Mouse (Mus musculus): Measurements from ENCODE around the gene Il1b. TPM values are rescaled to one million over a fixed set of nuclear protein-coding genes. Genes with fewer than 3 reads are reported as not detected.

Il1b gene
- polyA plus RNA-seq, 1 experiment from 2014 or later, result 0.35 TPM

GRCm38 (mm10) chr2:129330024-129330423, 40.9 kb downstream of the Il1b start:
- no peaks in the 10 kb centered on the region for H3K36me3 ChIP-seq (ENCODE audit: control insufficient read depth, insufficient read depth)
- WGBS, result 52% methylated on average over 7 of the region's 7 CpGs
- H3K4me1 ChIP-seq (replicated peaks; ENCODE audit: control insufficient read depth, insufficient read depth, low read length), result 0 out of 2 replicates have a peak, but pooled peaks cover 9% of the 10 kb centered on the region
- no peak overlapping the region for H3K9ac ChIP-seq (ENCODE audit: low read depth, low read length)
- H3K27ac ChIP-seq (ENCODE audit: low read depth, low read length), result peak overlapping the region; percentile 11; the same call in 1 of the 2 replicates
- H3K9me3 ChIP-seq (ENCODE audit: control insufficient read depth), result no peaks in the 10 kb centered on the region
- ATAC-seq, result no peak
- H3K4me2 ChIP-seq (replicated peaks; ENCODE audit: low read depth), result no peak overlapping the region
- H3K4me3 ChIP-seq (ENCODE audit: low read depth, low read length), result no peak overlapping the region
- TF ChIP-seq CTCF (IDR thresholded peaks at IDR 0.05; ENCODE audit: low read depth), result no peak
- no peaks in the 10 kb centered on the region for H3K27me3 ChIP-seq (replicated peaks; ENCODE audit: control insufficient read depth, insufficient read depth, low read length)

GRCm38 (mm10) chr2:129328238-129328637, 42.7 kb downstream of the Il1b start:
- Histone ChIP-seq H3K27ac (ENCODE audit: low read depth, low read length) (no peak overlapping the region), H3K27me3 (replicated peaks; ENCODE audit: control insufficient read depth, insufficient read depth, low read length) (no peaks in the 10 kb centered on the region), H3K36me3 (ENCODE audit: control insufficient read depth, insufficient read depth) (no peaks in the 10 kb centered on the region), H3K4me1 (replicated peaks; ENCODE audit: control insufficient read depth, insufficient read depth, low read length) (0 out of 2 replicates have a peak, but pooled peaks cover 9% of the 10 kb centered on the region), H3K9ac (ENCODE audit: low read depth, low read length) (no peak overlapping the region), H3K4me3 (ENCODE audit: low read depth, low read length) (no peak overlapping the region), H3K4me2 (replicated peaks; ENCODE audit: low read depth) (no peak overlapping the region), H3K9me3 (ENCODE audit: control insufficient read depth) (no peaks in the 10 kb centered on the region)
- TF ChIP-seq CTCF (IDR thresholded peaks at IDR 0.05; ENCODE audit: low read depth), result no peak
- 86% methylated on average over 4 of the region's 4 CpGs for WGBS
- ATAC-seq, result no peak

- no peak overlapping the region for H3K4me2 ChIP-seq (replicated peaks; ENCODE audit: low read depth)
- TF ChIP-seq CTCF (IDR thresholded peaks at IDR 0.05; ENCODE audit: low read depth), result no peak
- no peaks in the 10 kb centered on the region for H3K27me3 ChIP-seq (replicated peaks; ENCODE audit: control insufficient read depth, insufficient read depth, low read length)
- no peak overlapping the region for H3K4me3 ChIP-seq (ENCODE audit: low read depth, low read length)
- 42% methylated on average over 3 of the region's 3 CpGs for WGBS
- no peaks in the 10 kb centered on the region for H3K9me3 ChIP-seq (ENCODE audit: control insufficient read depth)
- no peak for ATAC-seq
- H3K27ac ChIP-seq (ENCODE audit: low read depth, low read length), result no peak overlapping the region
- H3K9ac ChIP-seq (ENCODE audit: low read depth, low read length), result no peak overlapping the region
- H3K4me1 ChIP-seq (replicated peaks; ENCODE audit: control insufficient read depth, insufficient read depth, low read length), result 0 out of 2 replicates have a peak, but pooled peaks cover 3% of the 10 kb centered on the region
- H3K36me3 ChIP-seq (ENCODE audit: control insufficient read depth, insufficient read depth), result no peaks in the 10 kb centered on the region
Measured at GRCm38 (mm10) chr2:129324216-129324615, 46.7 kb downstream of the Il1b start.

- 17% methylated on average over 1 of the region's 1 CpGs for WGBS
- H3K27me3 ChIP-seq (replicated peaks; ENCODE audit: control insufficient read depth, insufficient read depth, low read length), result no peaks in the 10 kb centered on the region
- TF ChIP-seq CTCF (IDR thresholded peaks at IDR 0.05; ENCODE audit: low read depth), result no peak
- H3K36me3 ChIP-seq (ENCODE audit: control insufficient read depth, insufficient read depth), result no peaks in the 10 kb centered on the region
- no peak overlapping the region for H3K9ac ChIP-seq (ENCODE audit: low read depth, low read length)
- ATAC-seq, result no peak
- H3K4me3 ChIP-seq (ENCODE audit: low read depth, low read length), result no peak overlapping the region
- H3K4me1 ChIP-seq (replicated peaks; ENCODE audit: control insufficient read depth, insufficient read depth, low read length), result 0 out of 2 replicates have a peak, but pooled peaks cover 3% of the 10 kb centered on the region
- no peak overlapping the region for H3K27ac ChIP-seq (ENCODE audit: low read depth, low read length)
- H3K4me2 ChIP-seq (replicated peaks; ENCODE audit: low read depth), result no peak overlapping the region
- H3K9me3 ChIP-seq (ENCODE audit: control insufficient read depth), result no peaks in the 10 kb centered on the region
Measured at GRCm38 (mm10) chr2:129322117-129322635, 48.8 kb downstream of the Il1b start.

GRCm38 (mm10) chr2:129320033-129320605, 50.8 kb downstream of the Il1b start:
- no peaks in the 10 kb centered on the region for H3K36me3 ChIP-seq (ENCODE audit: control insufficient read depth, insufficient read depth)
- no peaks in the 10 kb centered on the region for H3K9me3 ChIP-seq (ENCODE audit: control insufficient read depth)
- H3K4me1 ChIP-seq (replicated peaks; ENCODE audit: control insufficient read depth, insufficient read depth, low read length), result 0 out of 2 replicates have a peak, but pooled peaks cover 3% of the 10 kb centered on the region
- no peaks in the 10 kb centered on the region for H3K27me3 ChIP-seq (replicated peaks; ENCODE audit: control insufficient read depth, insufficient read depth, low read length)
- ATAC-seq, result no peak
- no peak overlapping the region for H3K9ac ChIP-seq (ENCODE audit: low read depth, low read length)
- no peak overlapping the region for H3K4me3 ChIP-seq (ENCODE audit: low read depth, low read length)
- H3K4me2 ChIP-seq (replicated peaks; ENCODE audit: low read depth), result no peak overlapping the region
- H3K27ac ChIP-seq (ENCODE audit: low read depth, low read length), result no peak overlapping the region
- WGBS, result 79% methylated on average over 8 of the region's 8 CpGs
- no peak for TF ChIP-seq CTCF (IDR thresholded peaks at IDR 0.05; ENCODE audit: low read depth)

GRCm38 (mm10) chr2:129315831-129316230, 55.1 kb downstream of the Il1b start:
- H3K36me3 ChIP-seq (ENCODE audit: control insufficient read depth, insufficient read depth), result no peaks in the 10 kb centered on the region
- 73% methylated on average over 4 of the region's 4 CpGs for WGBS
- H3K27me3 ChIP-seq (replicated peaks; ENCODE audit: control insufficient read depth, insufficient read depth, low read length), result no peaks in the 10 kb centered on the region
- H3K27ac ChIP-seq (ENCODE audit: low read depth, low read length), result no peak overlapping the region
- no peak for ATAC-seq
- no peak for TF ChIP-seq CTCF (IDR thresholded peaks at IDR 0.05; ENCODE audit: low read depth)
- no peaks in the 10 kb centered on the region for H3K9me3 ChIP-seq (ENCODE audit: control insufficient read depth)
- no peaks in the 10 kb centered on the region for H3K4me1 ChIP-seq (replicated peaks; ENCODE audit: control insufficient read depth, insufficient read depth, low read length)
- H3K4me2 ChIP-seq (replicated peaks; ENCODE audit: low read depth), result no peak overlapping the region
- H3K4me3 ChIP-seq (ENCODE audit: low read depth, low read length), result no peak overlapping the region
- H3K9ac ChIP-seq (ENCODE audit: low read depth, low read length), result no peak overlapping the region
